Mouse (Mus musculus) G1E (cell line): Measurements from ENCODE around the gene Glyat.

ENCODE experiments used
- CTCF ChIP-seq: IDR thresholded peaks from 2 replicates; pipeline ENCODE4 v1.5.1; 2012; ENCODE audit warnings: low read depth, low read length, inconsistent platforms, mixed read lengths
- GATA2 ChIP-seq: IDR thresholded peaks from 2 replicates; pipeline ENCODE4 v1.6.1; 2012; ENCODE audit warnings: low read depth, low read length, inconsistent platforms, borderline replicate concordance
- POLR2AphosphoS5 ChIP-seq: IDR thresholded peaks from 2 replicates; pipeline ENCODE4 v1.6.1; 2012; ENCODE audit warnings: low read depth, low read length, inconsistent platforms; ENCODE audit not compliant: insufficient replicate concordance

- TF ChIP-seq POLR2AphosphoS5 = no peak
- no peak for TF ChIP-seq GATA2
- TF ChIP-seq CTCF = no peak
Measured at GRCm38 (mm10) chr19:12595530-12596289, 37.4 kb upstream of the Glyat start.
